30 mouse cellular contexts compared by ENCODE assay signal in the genomic region with DNA sequence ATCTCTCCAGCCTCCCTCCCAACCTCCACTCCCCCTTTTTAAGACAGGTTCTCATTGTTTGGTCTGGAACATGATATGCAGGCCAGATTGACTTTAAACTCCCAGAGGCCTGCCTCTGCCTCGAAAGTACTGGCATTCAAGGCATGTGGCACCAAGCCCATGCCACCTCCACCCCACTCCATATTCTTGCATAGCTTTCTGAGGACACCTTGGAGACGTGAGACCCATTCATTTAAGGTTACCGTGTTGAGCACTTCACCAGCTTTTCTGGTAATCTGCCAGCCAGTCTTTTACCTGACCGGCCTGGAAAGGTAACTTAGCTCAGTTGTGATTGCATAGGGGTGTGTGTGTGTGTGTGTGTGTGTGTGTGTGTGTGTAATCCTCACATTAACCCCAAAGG. TPM values are rescaled to one million over a fixed set of nuclear protein-coding genes. Genes with fewer than 3 reads are reported as not detected.
DNase-seq lines count a peak whose midpoint lies in the region; ATAC-seq and TF ChIP-seq lines count a peak whose summit lies in the region.
"Had no signal": no experiment of that assay in that cellular context is flagged by ENCODE, and none has a peak within 500 bp of the region (broad histone marks: within the 10 kb centered on the region; RNA-seq: fewer than 3 reads in every experiment).

No protein-coding gene starts in this region.

- no peaks in the 10 kb centered on the region for H3K9me3 ChIP-seq in lung, embryonic 14.5 days (ENCODE audit: low read depth, low read length)
- no peaks in the 10 kb centered on the region for H3K9me3 ChIP-seq in hindbrain, embryonic 16.5 days (ENCODE audit: control insufficient read depth, low read length)
- no peaks in the 10 kb centered on the region for H3K9me3 ChIP-seq in midbrain, embryonic 14.5 days (ENCODE audit: control insufficient read depth, low read length)
- H3K9me3 ChIP-seq: forebrain, embryonic 13.5 days; heart, embryonic 10.5 days; heart, embryonic 15.5 days; hindbrain, embryonic 12.5 days; limb, embryonic 12.5 days; megakaryocyte, embryonic 14.5 days; midbrain, embryonic 13.5 days; neural tube, embryonic 15.5 days; stomach, embryonic 15.5 days had no signal

- ATAC-seq in lung, embryonic 14.5 days (ENCODE audit: insufficient read depth), result peak; percentile 77
- no peak for ATAC-seq in hindbrain, embryonic 16.5 days
- ATAC-seq in midbrain, embryonic 14.5 days (ENCODE audit: low FRiP score, low TSS enrichment), result no peak
- ATAC-seq: activated CD4-positive, CD25-positive, alpha-beta regulatory T cell, adult 4 months; intestine, postnatal 0 days; liver, postnatal 0 days had no signal

- no peak for TF ChIP-seq CTCF in lung, embryonic 14.5 days (IDR thresholded peaks at IDR 0.05; ENCODE audit: low read depth)

- H3K4me2 ChIP-seq in lung, embryonic 14.5 days, result no peak overlapping the region
- H3K4me2 ChIP-seq in hindbrain, embryonic 16.5 days (ENCODE audit: low read length), result no peak overlapping the region
- H3K4me2 ChIP-seq in midbrain, embryonic 14.5 days (ENCODE audit: low read length), result no peak overlapping the region
- H3K4me2 ChIP-seq: forebrain, embryonic 13.5 days; heart, embryonic 15.5 days; hindbrain, embryonic 12.5 days; limb, embryonic 12.5 days; midbrain, embryonic 13.5 days; neural tube, embryonic 15.5 days; stomach, embryonic 15.5 days had no signal

- H3K36me3 ChIP-seq in lung, embryonic 14.5 days (ENCODE audit: insufficient read depth), result no peaks in the 10 kb centered on the region
- H3K36me3 ChIP-seq in hindbrain, embryonic 16.5 days (ENCODE audit: control insufficient read depth, insufficient read depth, low read length), result peaks cover 2% of the 10 kb centered on the region; the same call in 1 of the 2 replicates
- no peaks in the 10 kb centered on the region for H3K36me3 ChIP-seq in midbrain, embryonic 14.5 days (ENCODE audit: control insufficient read depth, insufficient read depth, low read length)
- H3K36me3 ChIP-seq: heart, embryonic 10.5 days; heart, embryonic 15.5 days; hindbrain, embryonic 12.5 days; limb, embryonic 12.5 days; midbrain, embryonic 13.5 days; neural tube, embryonic 15.5 days; stomach, embryonic 15.5 days had no signal

- no peaks in the 10 kb centered on the region for H3K4me1 ChIP-seq in lung, embryonic 14.5 days (ENCODE audit: insufficient read depth)
- peaks cover 7% of the 10 kb centered on the region for H3K4me1 ChIP-seq in hindbrain, embryonic 16.5 days (ENCODE audit: control insufficient read depth, insufficient read depth, low read depth, low read length)
- no peaks in the 10 kb centered on the region for H3K4me1 ChIP-seq in midbrain, embryonic 14.5 days (ENCODE audit: control insufficient read depth, insufficient read depth, low read length)
- H3K4me1 ChIP-seq: megakaryocyte, embryonic 14.5 days; stomach, embryonic 15.5 days had no signal

- H3K9ac ChIP-seq in lung, embryonic 14.5 days, result no peak overlapping the region
- H3K9ac ChIP-seq in hindbrain, embryonic 16.5 days (ENCODE audit: low read depth, low read length), result no peak overlapping the region
- no peak overlapping the region for H3K9ac ChIP-seq in midbrain, embryonic 14.5 days (replicated peaks; ENCODE audit: low read length)
- H3K9ac ChIP-seq: heart, embryonic 15.5 days; limb, embryonic 12.5 days; liver, postnatal 0 days; midbrain, embryonic 13.5 days; neural tube, embryonic 15.5 days; stomach, embryonic 15.5 days had no signal

- H3K4me3 ChIP-seq in lung, embryonic 14.5 days (ENCODE audit: low read depth, low read length), result no peak overlapping the region
- no peak overlapping the region for H3K4me3 ChIP-seq in hindbrain, embryonic 16.5 days (ENCODE audit: low read length)
- H3K4me3 ChIP-seq in midbrain, embryonic 14.5 days (replicated peaks; ENCODE audit: low read depth, low read length), result no peak overlapping the region
- H3K4me3 ChIP-seq: forebrain, embryonic 13.5 days; heart, embryonic 10.5 days; heart, embryonic 15.5 days; hindbrain, embryonic 12.5 days; limb, embryonic 12.5 days; megakaryocyte, embryonic 14.5 days; midbrain, embryonic 13.5 days; neural tube, embryonic 15.5 days; stomach, embryonic 15.5 days had no signal

- no peak overlapping the region for H3K27ac ChIP-seq in lung, embryonic 14.5 days (ENCODE audit: low read depth)
- no peak overlapping the region for H3K27ac ChIP-seq in hindbrain, embryonic 16.5 days (ENCODE audit: low read depth, low read length)
- no peak overlapping the region for H3K27ac ChIP-seq in midbrain, embryonic 14.5 days (replicated peaks; ENCODE audit: low read depth, low read length)
- H3K27ac ChIP-seq: heart, embryonic 10.5 days; heart, embryonic 15.5 days; hindbrain, embryonic 12.5 days; limb, embryonic 12.5 days; midbrain, embryonic 13.5 days; neural tube, embryonic 15.5 days; stomach, embryonic 15.5 days had no signal

- peak; percentile 31 for DNase-seq in kidney, adult 9 months
- no peak for DNase-seq in kidney, postnatal 10 days
- peak; percentile 70 to 84 for DNase-seq in lung, adult 18-20 months
- DNase-seq in lung, embryonic 14.5 days, result peak; percentile 64
- DNase-seq in lung, postnatal 14 days, result peak; percentile 26
- DNase-seq in layer of hippocampus, adult 9-11 months, result no peak
- DNase-seq in midbrain, embryonic 14.5 days, result no peak
- DNase-seq: adrenal gland, adult 2 months; adrenal gland, postnatal 36 days; B cell, adult 2 months; cerebellum, adult 18-20 months; cerebellum, postnatal 10 days; gastrocnemius, postnatal 10 days; heart, postnatal 36 days; liver, postnatal 0 days; retina, postnatal 1 day; right cerebral cortex, postnatal 25 days; thymus, postnatal 14 days had no signal

- peaks cover 11% of the 10 kb centered on the region; the same call in 1 of the 2 replicates for H3K27me3 ChIP-seq in lung, embryonic 14.5 days (ENCODE audit: insufficient read depth, low read length)
- H3K27me3 ChIP-seq in hindbrain, embryonic 16.5 days (replicated peaks; ENCODE audit: control insufficient read depth, insufficient read depth, low read length), result no peaks in the 10 kb centered on the region
- H3K27me3 ChIP-seq in midbrain, embryonic 14.5 days (ENCODE audit: control insufficient read depth, insufficient read depth, low read length), result no peaks in the 10 kb centered on the region
- H3K27me3 ChIP-seq: forebrain, embryonic 13.5 days had no signal

- 43% methylated on average over 4 of the region's 4 CpGs for WGBS in lung, embryonic 14.5 days
- WGBS in hindbrain, embryonic 16.5 days, result 71% methylated on average over 4 of the region's 4 CpGs
- 80% methylated on average over 4 of the region's 4 CpGs for WGBS in midbrain, embryonic 14.5 days

RNA-seq across cellular contexts. Expression of a gene that starts 7.2 kb away (rescaled TPM):
- 0.08 and 0.11 TPM in 2 replicates for polyA plus RNA-seq in lung, embryonic 14.5 days (2014; fragmentation: Nextera tagmentation; extraction: Ambion mirVana)
- 1.7 and 2.3 TPM in 2 replicates for polyA plus RNA-seq in hindbrain, embryonic 16.5 days (2015; fragmentation: Nextera tagmentation; extraction: Ambion mirVana)
- polyA plus RNA-seq in midbrain, embryonic 14.5 days (2014; fragmentation: Nextera tagmentation; extraction: Ambion mirVana), result 0.67 and 1.1 TPM in 2 replicates
- polyA plus RNA-seq: heart, embryonic 10.5 days; limb, embryonic 12.5 days had no signal

RNA-seq across cellular contexts. Expression of a gene that starts 7.5 kb away (rescaled TPM):
- 8.8 and 10.0 TPM in 2 replicates for polyA plus RNA-seq in lung, embryonic 14.5 days (2014; fragmentation: Nextera tagmentation; extraction: Ambion mirVana)
- 51.1 and 54.8 TPM in 2 replicates for polyA plus RNA-seq in hindbrain, embryonic 16.5 days (2015; fragmentation: Nextera tagmentation; extraction: Ambion mirVana)
- 50.6 and 55.3 TPM in 2 replicates for polyA plus RNA-seq in midbrain, embryonic 14.5 days (2014; fragmentation: Nextera tagmentation; extraction: Ambion mirVana)

RNA-seq across cellular contexts. Expression of a gene that starts 33.0 kb away (rescaled TPM):
- polyA plus RNA-seq in lung, embryonic 14.5 days (2014; fragmentation: Nextera tagmentation; extraction: Ambion mirVana), result 4.7 and 5.4 TPM in 2 replicates
- 0.36 and 0.54 TPM in 2 replicates for polyA plus RNA-seq in hindbrain, embryonic 16.5 days (2015; fragmentation: Nextera tagmentation; extraction: Ambion mirVana)
- polyA plus RNA-seq in midbrain, embryonic 14.5 days (2014; fragmentation: Nextera tagmentation; extraction: Ambion mirVana), result 0.30 and 0.43 TPM in 2 replicates

RNA-seq across cellular contexts. Expression of a gene that starts 37.6 kb away (rescaled TPM):
- polyA plus RNA-seq in lung, embryonic 14.5 days (2014; fragmentation: Nextera tagmentation; extraction: Ambion mirVana), result 64.6 and 66.0 TPM in 2 replicates
- polyA plus RNA-seq in hindbrain, embryonic 16.5 days (2015; fragmentation: Nextera tagmentation; extraction: Ambion mirVana), result 63.7 and 64.5 TPM in 2 replicates
- polyA plus RNA-seq in midbrain, embryonic 14.5 days (2014; fragmentation: Nextera tagmentation; extraction: Ambion mirVana), result 52.6 and 54.1 TPM in 2 replicates

RNA-seq across cellular contexts. Expression of a gene that starts 38.2 kb away (rescaled TPM):
- polyA plus RNA-seq in lung, embryonic 14.5 days (2014; fragmentation: Nextera tagmentation; extraction: Ambion mirVana), result 0.29 TPM in 1 of 2 replicates, not detected in the other
- 0.90 and 1.7 TPM in 2 replicates for polyA plus RNA-seq in hindbrain, embryonic 16.5 days (2015; fragmentation: Nextera tagmentation; extraction: Ambion mirVana)
- polyA plus RNA-seq in midbrain, embryonic 14.5 days (2014; fragmentation: Nextera tagmentation; extraction: Ambion mirVana), result 0.36 and 1.2 TPM in 2 replicates

Comparison
In these comparisons a context has a peak if more than half of its experiments do, and no peak if none do; other contexts are left out.
1. DNase-seq: peak in kidney, adult 9 months (single experiment), lung, adult 18-20 months (2 of 2), lung, embryonic 14.5 days (single experiment) and lung, postnatal 14 days (single experiment); none in kidney, postnatal 10 days (single experiment), layer of hippocampus, adult 9-11 months (single experiment) and midbrain, embryonic 14.5 days (single experiment).